Mouse (Mus musculus): Measurements from ENCODE around the gene Fam53b.

GRCm38 (mm10) chr7:132812619-132813415 lies 869 bp downstream of the Fam53b start:
- TF ChIP-seq POLR2A (IDR thresholded peaks at IDR 0.05; ENCODE audit: borderline replicate concordance, extremely low read depth, low read depth, low read length) (no peak; the same call in 1 of the 2 replicates), CTCF (IDR thresholded peaks at IDR 0.05; ENCODE audit: insufficient read depth, low read length) (no peak)

All from lung, adult 2 months (tissue).